Mouse (Mus musculus): ENCODE measurements around the gene Lcn2. TPM values are rescaled to one million over a fixed set of nuclear protein-coding genes. Genes with fewer than 3 reads are reported as not detected.

Gene Lcn2
- polyA plus RNA-seq, 1 experiment from 2014 or later: not detected

GRCm38 (mm10) chr2:32392063-32392462 is 4.0 kb upstream of the Lcn2 start:
- ATAC-seq (ENCODE audit: insufficient number of reproducible peaks, low FRiP score, low TSS enrichment, low read depth): no peak
- 86% methylated on average over 5 of the region's 5 CpGs for WGBS

GRCm38 (mm10) chr2:32390871-32391270 is 2.8 kb upstream of the Lcn2 start:
- 72% methylated on average over 8 of the region's 8 CpGs for WGBS
- no peak for ATAC-seq (ENCODE audit: insufficient number of reproducible peaks, low FRiP score, low TSS enrichment, low read depth)
- H3K27ac ChIP-seq (replicated peaks; ENCODE audit: low read depth, low read length): no peak overlapping the region

More at GRCm38 (mm10) chr2:32392063-32392462, 4.0 kb upstream of the Lcn2 start:
- peaks cover 8% of the 10 kb centered on the region; the same call in 1 of the 2 replicates for H3K4me1 ChIP-seq (ENCODE audit: control insufficient read depth, insufficient read depth, low read length)
- no peak for DNase-seq (ENCODE audit: low spot score)
- H3K27ac ChIP-seq (replicated peaks; ENCODE audit: low read depth, low read length): no peak overlapping the region
- H3K9me3 ChIP-seq (ENCODE audit: control insufficient read depth, low read length): no peaks in the 10 kb centered on the region
- H3K9ac ChIP-seq (ENCODE audit: low read length): 0 out of 2 replicates have a peak overlapping the region, but pooled peaks have one; percentile 9
- H3K4me3 ChIP-seq (ENCODE audit: low read depth, low read length): no peak overlapping the region
- H3K27me3 ChIP-seq (ENCODE audit: control insufficient read depth, insufficient read depth, low read length): no peaks in the 10 kb centered on the region
- no peak overlapping the region for H3K4me2 ChIP-seq (ENCODE audit: low read depth, severe bottlenecking)
- no peaks in the 10 kb centered on the region for H3K36me3 ChIP-seq (ENCODE audit: control insufficient read depth, insufficient read depth, low read length)

DNA sequence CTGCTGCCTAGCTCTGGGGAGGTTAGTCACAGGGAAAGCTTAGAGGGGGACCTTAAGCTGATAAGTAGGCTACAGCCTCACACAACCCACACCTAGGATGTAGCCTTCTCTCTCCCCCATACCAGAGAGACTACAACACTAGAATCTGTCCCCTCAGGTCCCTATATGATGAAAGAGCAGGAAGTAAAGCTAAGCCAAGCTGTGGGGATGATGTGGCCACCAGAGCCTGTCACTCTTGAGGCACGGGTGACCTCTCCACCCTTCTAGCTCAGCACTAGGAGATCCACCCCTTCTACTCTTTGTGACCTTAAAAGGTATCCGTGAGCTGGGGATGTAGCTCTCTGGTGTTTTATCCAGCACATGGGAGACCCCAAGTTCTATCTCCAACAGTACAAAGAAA is 1.1 kb upstream of the Lcn2 start:
- H3K27ac ChIP-seq (replicated peaks; ENCODE audit: low read depth, low read length): no peak overlapping the region
- H3K36me3 ChIP-seq (ENCODE audit: control insufficient read depth, insufficient read depth, low read length): no peaks in the 10 kb centered on the region
- ATAC-seq (ENCODE audit: insufficient number of reproducible peaks, low FRiP score, low TSS enrichment, low read depth): no peak
- DNase-seq (ENCODE audit: low spot score): no peak
- no peak overlapping the region for H3K9ac ChIP-seq (ENCODE audit: low read length)
- no peaks in the 10 kb centered on the region for H3K9me3 ChIP-seq (ENCODE audit: control insufficient read depth, low read length)
- no peaks in the 10 kb centered on the region for H3K27me3 ChIP-seq (ENCODE audit: control insufficient read depth, insufficient read depth, low read length)
- no peak overlapping the region for H3K4me3 ChIP-seq (ENCODE audit: low read depth, low read length)
- 0 out of 2 replicates have a peak, but pooled peaks cover 6% of the 10 kb centered on the region for H3K4me1 ChIP-seq (ENCODE audit: control insufficient read depth, insufficient read depth, low read length)
- H3K4me2 ChIP-seq (ENCODE audit: low read depth, severe bottlenecking): no peak overlapping the region
- 78% methylated on average over 2 of the region's 2 CpGs for WGBS

More at GRCm38 (mm10) chr2:32390871-32391270, 2.8 kb upstream of the Lcn2 start:
- no peak for DNase-seq (ENCODE audit: low spot score)
- no peaks in the 10 kb centered on the region for H3K9me3 ChIP-seq (ENCODE audit: control insufficient read depth, low read length)
- 0 out of 2 replicates have a peak, but pooled peaks cover 6% of the 10 kb centered on the region for H3K4me1 ChIP-seq (ENCODE audit: control insufficient read depth, insufficient read depth, low read length)
- no peak overlapping the region for H3K4me2 ChIP-seq (ENCODE audit: low read depth, severe bottlenecking)
- no peaks in the 10 kb centered on the region for H3K36me3 ChIP-seq (ENCODE audit: control insufficient read depth, insufficient read depth, low read length)
- no peaks in the 10 kb centered on the region for H3K27me3 ChIP-seq (ENCODE audit: control insufficient read depth, insufficient read depth, low read length)
- H3K4me3 ChIP-seq (ENCODE audit: low read depth, low read length): no peak overlapping the region
- H3K9ac ChIP-seq (ENCODE audit: low read length): no peak overlapping the region

GRCm38 (mm10) chr2:32382689-32383088 is 5.4 kb downstream of the Lcn2 start:
- H3K9me3 ChIP-seq (ENCODE audit: control insufficient read depth, low read length): no peaks in the 10 kb centered on the region
- H3K27ac ChIP-seq (replicated peaks; ENCODE audit: low read depth, low read length): no peak overlapping the region
- 88% methylated on average over 2 of the region's 2 CpGs for WGBS
- no peaks in the 10 kb centered on the region for H3K27me3 ChIP-seq (ENCODE audit: control insufficient read depth, insufficient read depth, low read length)
- peaks cover 7% of the 10 kb centered on the region for H3K4me1 ChIP-seq (ENCODE audit: control insufficient read depth, insufficient read depth, low read length)
- DNase-seq (ENCODE audit: low spot score) (no peak), ATAC-seq (ENCODE audit: insufficient number of reproducible peaks, low FRiP score, low TSS enrichment, low read depth) (no peak)
- H3K36me3 ChIP-seq (ENCODE audit: control insufficient read depth, insufficient read depth, low read length): peaks cover 10% of the 10 kb centered on the region
- H3K9ac ChIP-seq (ENCODE audit: low read length): no peak overlapping the region
- H3K4me3 ChIP-seq (ENCODE audit: low read depth, low read length): no peak overlapping the region
- no peak overlapping the region for H3K4me2 ChIP-seq (ENCODE audit: low read depth, severe bottlenecking)

DNA sequence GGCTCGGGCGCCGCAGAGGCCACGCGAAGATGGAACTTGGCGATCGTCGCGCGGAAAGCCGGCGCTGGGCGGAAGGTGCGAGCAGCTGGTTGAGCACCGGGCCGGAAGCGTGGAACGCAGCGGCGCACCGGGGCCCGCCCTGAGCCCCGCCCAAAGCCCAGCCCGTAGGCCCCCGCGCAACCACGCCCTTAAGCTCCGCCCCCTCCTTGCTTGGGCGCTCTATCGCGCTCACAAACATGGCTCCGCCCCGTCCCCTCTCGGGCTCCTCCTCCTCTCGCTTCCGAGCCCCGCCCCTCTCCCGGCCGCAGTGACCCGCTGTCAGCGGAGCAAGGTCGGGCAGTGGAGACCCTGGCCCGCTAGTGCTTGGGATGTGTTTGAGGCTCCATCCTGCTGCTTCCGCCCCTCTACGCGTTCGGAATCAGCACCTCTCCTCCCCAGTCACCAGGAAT is 6.3 kb downstream of the Lcn2 start, which contains the start of gene 1110008P14Rik:
Gene 1110008P14Rik (minus strand): TSS at position 164 of the 449 bp plus-strand sequence.
- H3K9ac ChIP-seq (ENCODE audit: low read length): peak within 1 kb of the TSS; percentile 38; the same call in 1 of the 2 replicates
- under 1% methylated on average over 47 of the region's 47 CpGs for WGBS
- peaks cover 18% of the 10 kb centered on the region for H3K36me3 ChIP-seq (ENCODE audit: control insufficient read depth, insufficient read depth, low read length)
- H3K4me2 ChIP-seq (ENCODE audit: low read depth, severe bottlenecking): peak within 1 kb of the TSS; percentile 97
- peak; percentile 95 for DNase-seq (ENCODE audit: low spot score)
- no peaks in the 10 kb centered on the region for H3K27me3 ChIP-seq (ENCODE audit: control insufficient read depth, insufficient read depth, low read length)
- H3K27ac ChIP-seq (replicated peaks; ENCODE audit: low read depth, low read length): no peak within 1 kb of the TSS
- ATAC-seq (ENCODE audit: insufficient number of reproducible peaks, low FRiP score, low TSS enrichment, low read depth): peak; percentile 75
- no peaks in the 10 kb centered on the region for H3K9me3 ChIP-seq (ENCODE audit: control insufficient read depth, low read length)
- H3K4me3 ChIP-seq (ENCODE audit: low read depth, low read length): peak within 1 kb of the TSS; percentile 62
- H3K4me1 ChIP-seq (ENCODE audit: control insufficient read depth, insufficient read depth, low read length): peaks cover 7% of the 10 kb centered on the region

- no peak overlapping the region for H3K27ac ChIP-seq (replicated peaks; ENCODE audit: low read depth, low read length)
- WGBS: under 1% methylated on average over 27 of the region's 27 CpGs
- no peaks in the 10 kb centered on the region for H3K9me3 ChIP-seq (ENCODE audit: control insufficient read depth, low read length)
- H3K9ac ChIP-seq (ENCODE audit: low read length): peak overlapping the region; percentile 38; the same call in 1 of the 2 replicates
- H3K4me3 ChIP-seq (ENCODE audit: low read depth, low read length): peak overlapping the region; percentile 62
- peaks cover 7% of the 10 kb centered on the region for H3K4me1 ChIP-seq (ENCODE audit: control insufficient read depth, insufficient read depth, low read length)
- peak overlapping the region; percentile 97 for H3K4me2 ChIP-seq (ENCODE audit: low read depth, severe bottlenecking)
- H3K36me3 ChIP-seq (ENCODE audit: control insufficient read depth, insufficient read depth, low read length): peaks cover 23% of the 10 kb centered on the region
- H3K27me3 ChIP-seq (ENCODE audit: control insufficient read depth, insufficient read depth, low read length): no peaks in the 10 kb centered on the region
- DNase-seq (ENCODE audit: low spot score) (no peak), ATAC-seq (ENCODE audit: insufficient number of reproducible peaks, low FRiP score, low TSS enrichment, low read depth) (peak; percentile 37; the same call in 1 of the 2 replicates)
Observed at GRCm38 (mm10) chr2:32381141-32381774, 6.8 kb downstream of the Lcn2 start.

- H3K27ac ChIP-seq (replicated peaks; ENCODE audit: low read depth, low read length): no peak overlapping the region
- H3K4me3 ChIP-seq (ENCODE audit: low read depth, low read length): no peak overlapping the region
- no peak overlapping the region for H3K9ac ChIP-seq (ENCODE audit: low read length)
- H3K27me3 ChIP-seq (ENCODE audit: control insufficient read depth, insufficient read depth, low read length): no peaks in the 10 kb centered on the region
- WGBS: 92% methylated on average over 7 of the region's 7 CpGs
- H3K9me3 ChIP-seq (ENCODE audit: control insufficient read depth, low read length): no peaks in the 10 kb centered on the region
- H3K36me3 ChIP-seq (ENCODE audit: control insufficient read depth, insufficient read depth, low read length): peaks cover 32% of the 10 kb centered on the region
- ATAC-seq (ENCODE audit: insufficient number of reproducible peaks, low FRiP score, low TSS enrichment, low read depth): no peak
- no peak for DNase-seq (ENCODE audit: low spot score)
- H3K4me1 ChIP-seq (ENCODE audit: control insufficient read depth, insufficient read depth, low read length): peaks cover 7% of the 10 kb centered on the region
- no peak overlapping the region for H3K4me2 ChIP-seq (ENCODE audit: low read depth, severe bottlenecking)
Observed at GRCm38 (mm10) chr2:32380001-32380500, 8.0 kb downstream of the Lcn2 start.

GRCm38 (mm10) chr2:32376963-32377362 is 11.1 kb downstream of the Lcn2 start:
- Histone ChIP-seq H3K4me3 (ENCODE audit: low read depth, low read length) (no peak overlapping the region), H3K27ac (replicated peaks; ENCODE audit: low read depth, low read length) (no peak overlapping the region), H3K9me3 (ENCODE audit: control insufficient read depth, low read length) (no peaks in the 10 kb centered on the region), H3K27me3 (ENCODE audit: control insufficient read depth, insufficient read depth, low read length) (no peaks in the 10 kb centered on the region), H3K4me1 (ENCODE audit: control insufficient read depth, insufficient read depth, low read length) (peaks cover 5% of the 10 kb centered on the region; the same call in 1 of the 2 replicates), H3K36me3 (ENCODE audit: control insufficient read depth, insufficient read depth, low read length) (peaks cover 43% of the 10 kb centered on the region), H3K4me2 (ENCODE audit: low read depth, severe bottlenecking) (no peak overlapping the region), H3K9ac (ENCODE audit: low read length) (no peak overlapping the region)
- WGBS: 94% methylated on average over 10 of the region's 10 CpGs
- ATAC-seq (ENCODE audit: insufficient number of reproducible peaks, low FRiP score, low TSS enrichment, low read depth) (no peak), DNase-seq (ENCODE audit: low spot score) (no peak)

Measured in limb, embryonic 11.5 days (tissue).